Mouse (Mus musculus) MEL (cell line): ENCODE measurements around the gene Insyn1. TPM values are rescaled to one million over a fixed set of nuclear protein-coding genes. Genes with fewer than 3 reads are reported as not detected.

Experiments
- DNase-seq: peaks from one replicate; pipeline ENCODE4 v3.0.0; 2011; ENCODE audit warnings: low read depth, low spot score
- H3K27ac ChIP-seq: 2 replicates; pipeline ENCODE4 v1.5.1; 2012; ENCODE audit warnings: low read depth, mild to moderate bottlenecking, control low read depth, low read length, moderate library complexity; ENCODE audit not compliant: control insufficient read depth
- H3K27me3 ChIP-seq, 2 experiments: fragments of 150-350 bp in 1 of 2; sonication (generic) in 1 of 2; 2 replicates each; pipeline ENCODE4 v1.6.1; 2012; ENCODE audit warnings: low read length in 2 of 2, mild to moderate bottlenecking in 2 of 2, improper control_type of control experiment in 1 of 2, moderate library complexity in 1 of 2; ENCODE audit not compliant: insufficient read depth in 2 of 2, control insufficient read depth in 1 of 2
- H3K36me3 ChIP-seq, 2 experiments: 2 replicates each; pipeline ENCODE4 v1.6.1; 2012 to 2014; ENCODE audit warnings: low read length in 2 of 2, improper control_type of control experiment in 1 of 2, inconsistent platforms in 1 of 2, mild to moderate bottlenecking in 1 of 2; ENCODE audit not compliant: insufficient read depth in 2 of 2, control insufficient read depth in 1 of 2
- H3K4me1 ChIP-seq, 2 experiments: fragments of 150-350 bp in 1 of 2; sonication (generic) in 1 of 2; 2 replicates each; pipeline ENCODE4 v1.6.1; 2012; ENCODE audit warnings: low read length in 2 of 2, improper control_type of control experiment in 1 of 2, mild to moderate bottlenecking in 1 of 2; ENCODE audit not compliant: insufficient read depth in 2 of 2, control insufficient read depth in 1 of 2
- H3K4me3 ChIP-seq, 2 experiments: fragments of 150-350 bp in 1 of 2; sonication (generic) in 1 of 2; 2 replicates each; pipeline ENCODE4 v1.5.1; 2012; ENCODE audit warnings: low read depth in 2 of 2, low read length in 2 of 2, mild to moderate bottlenecking in 2 of 2, moderate library complexity in 2 of 2, control low read depth in 1 of 2, improper control_type of control experiment in 1 of 2; ENCODE audit not compliant: control insufficient read depth in 1 of 2, insufficient read depth in 1 of 2
- H3K79me2 ChIP-seq: 2 replicates; pipeline ENCODE4 v1.6.1; 2012; ENCODE audit warnings: mild to moderate bottlenecking, low read length, moderate library complexity; ENCODE audit not compliant: control insufficient read depth, poor library complexity, insufficient read depth
- H3K9ac ChIP-seq: 2 replicates; pipeline ENCODE4 v1.6.1; 2012; ENCODE audit warnings: low read depth, mild to moderate bottlenecking, control low read depth, low read length, moderate library complexity; ENCODE audit not compliant: control insufficient read depth, poor library complexity, severe bottlenecking
- H3K9me3 ChIP-seq: fragments of 150-350 bp; sonication (generic); replicated peaks from 2 replicates; pipeline ENCODE4 v1.6.1; 2012; ENCODE audit warnings: mild to moderate bottlenecking, low read length, improper control_type of control experiment, moderate library complexity; ENCODE audit not compliant: insufficient read depth
- BHLHE40 ChIP-seq: IDR thresholded peaks from 2 replicates; pipeline ENCODE4 v1.6.1; 2012; ENCODE audit warnings: low read depth, mild to moderate bottlenecking, inconsistent platforms, low read length, improper control_type of control experiment, borderline replicate concordance
- E2F4 ChIP-seq: IDR thresholded peaks from 2 replicates; pipeline ENCODE4 v1.6.1; 2011; ENCODE audit warnings: low read depth, low read length, improper control_type of control experiment, borderline replicate concordance
- ETS1 ChIP-seq: IDR thresholded peaks from 2 replicates; pipeline ENCODE4 v1.6.1; 2012; ENCODE audit warnings: low read depth, mild to moderate bottlenecking, inconsistent platforms, low read length, improper control_type of control experiment, moderate library complexity
- JUND ChIP-seq: IDR thresholded peaks from 2 replicates; pipeline ENCODE4 v1.6.1; 2011; ENCODE audit warnings: low read depth, mild to moderate bottlenecking, improper control_type of control experiment, low read length
- MAX ChIP-seq: IDR thresholded peaks from 2 replicates; pipeline ENCODE4 v1.6.1; 2011; ENCODE audit warnings: low read length, improper control_type of control experiment
- MXI1 ChIP-seq: IDR thresholded peaks from 2 replicates; pipeline ENCODE4 v1.6.1; 2011; ENCODE audit warnings: mild to moderate bottlenecking, low read depth, low read length, improper control_type of control experiment
- MYB ChIP-seq: IDR thresholded peaks from 2 replicates; pipeline ENCODE4 v1.6.1; 2011; ENCODE audit warnings: mild to moderate bottlenecking, low read depth, low read length, improper control_type of control experiment
- POLR2AphosphoS2 ChIP-seq: IDR thresholded peaks from 2 replicates; pipeline ENCODE4 v1.6.1; 2011; ENCODE audit warnings: low read length, improper control_type of control experiment
- RCOR1 ChIP-seq: IDR thresholded peaks from 2 replicates; pipeline ENCODE4 v1.6.1; 2012; ENCODE audit warnings: low read depth, mild to moderate bottlenecking, inconsistent platforms, low read length, improper control_type of control experiment
- SIN3A ChIP-seq: IDR thresholded peaks from 2 replicates; pipeline ENCODE4 v1.6.1; 2012; ENCODE audit warnings: low read length, improper control_type of control experiment, inconsistent platforms
- TBP ChIP-seq: IDR thresholded peaks from 2 replicates; pipeline ENCODE4 v1.8.0; 2011; ENCODE audit warnings: low read depth, low read length, improper control_type of control experiment
- TCF12 ChIP-seq: IDR thresholded peaks from 2 replicates; pipeline ENCODE4 v1.6.1; 2014; ENCODE audit warnings: low read depth, mild to moderate bottlenecking, inconsistent platforms, low read length, improper control_type of control experiment, moderate library complexity
- UBTF ChIP-seq: IDR thresholded peaks from 2 replicates; pipeline ENCODE4 v1.6.1; 2012; ENCODE audit warnings: low read depth, mild to moderate bottlenecking, inconsistent platforms, low read length, improper control_type of control experiment, moderate library complexity, borderline replicate concordance; ENCODE audit not compliant: insufficient read depth
- ZC3H11A ChIP-seq: IDR thresholded peaks from 2 replicates; pipeline ENCODE4 v1.6.1; 2012; ENCODE audit warnings: low read depth, mild to moderate bottlenecking, inconsistent platforms, low read length, improper control_type of control experiment
- ZKSCAN1 ChIP-seq: IDR thresholded peaks from 2 replicates; pipeline ENCODE4 v1.6.1; 2012; ENCODE audit warnings: low read depth, mild to moderate bottlenecking, inconsistent platforms, low read length, improper control_type of control experiment, moderate library complexity
- ZNF384 ChIP-seq: IDR thresholded peaks from 2 replicates; pipeline ENCODE4 v1.6.1; 2012; ENCODE audit warnings: low read depth, mild to moderate bottlenecking, inconsistent platforms, low read length, improper control_type of control experiment
- polyA plus RNA-seq, 2 experiments: library from polyadenylated mRNA; stranded (reverse) in 1 of 2; unstranded in 1 of 2; fragments of >175 nt in 1 of 2; fragments of >200 nt in 1 of 2; gene quantifications; 2 replicates each; pipeline versions ENCODE4 v1.2.1 to v1.2.4; 2012; ENCODE audit warnings: low replicate concordance in 2 of 2, low read depth in 1 of 2; ENCODE audit not compliant: insufficient read length in 2 of 2, insufficient read depth in 1 of 2, missing spikeins in 1 of 2
- total RNA-seq: library from RNA; depleted of rRNA; stranded (reverse); fragments of 300-350 nt; gene quantifications from 2 replicates; pipeline ENCODE4 v1.2.3, GENCODE M21; 2012

Insyn1 gene
- total and polyA plus RNA-seq, 3 experiments = not detected

GRCm38 (mm10) chr9:58510452-58510851 lies 22.0 kb downstream of the Insyn1 start:
- Histone ChIP-seq H3K27ac (no peak overlapping the region), H3K4me1 (no peaks in the 10 kb centered on the region), H3K9ac (no peak overlapping the region), H3K27me3 (peaks cover 4 to 5% of the 10 kb centered on the region in 2 experiments), H3K79me2 (no peaks in the 10 kb centered on the region), H3K36me3 (no peaks in the 10 kb centered on the region), H3K4me3 (no peak overlapping the region), H3K9me3 (no peaks in the 10 kb centered on the region)
- DNase-seq = no peak
- TF ChIP-seq POLR2AphosphoS2 (no peak), MAX (no peak), TBP (no peak), ZKSCAN1 (no peak), MYB (no peak), ZNF384 (no peak)

GRCm38 (mm10) chr9:58513749-58514148 lies 25.3 kb downstream of the Insyn1 start:
- H3K36me3 ChIP-seq = no peaks in the 10 kb centered on the region
- no peak for DNase-seq
- H3K27ac ChIP-seq = no peak overlapping the region
- H3K9ac ChIP-seq = no peak overlapping the region
- H3K27me3 ChIP-seq = peaks cover 2 to 5% of the 10 kb centered on the region in 2 experiments
- no peaks in the 10 kb centered on the region for H3K4me1 ChIP-seq
- no peaks in the 10 kb centered on the region for H3K79me2 ChIP-seq
- no peak for TF ChIP-seq TCF12
- no peak for TF ChIP-seq UBTF
- TF ChIP-seq ZNF384 = no peak
- no peak for TF ChIP-seq JUND
- TF ChIP-seq MXI1 = no peak
- no peak for TF ChIP-seq MAX
- TF ChIP-seq BHLHE40 = no peak
- no peak for TF ChIP-seq E2F4
- H3K4me3 ChIP-seq = no peak overlapping the region
- no peaks in the 10 kb centered on the region for H3K9me3 ChIP-seq

DNA sequence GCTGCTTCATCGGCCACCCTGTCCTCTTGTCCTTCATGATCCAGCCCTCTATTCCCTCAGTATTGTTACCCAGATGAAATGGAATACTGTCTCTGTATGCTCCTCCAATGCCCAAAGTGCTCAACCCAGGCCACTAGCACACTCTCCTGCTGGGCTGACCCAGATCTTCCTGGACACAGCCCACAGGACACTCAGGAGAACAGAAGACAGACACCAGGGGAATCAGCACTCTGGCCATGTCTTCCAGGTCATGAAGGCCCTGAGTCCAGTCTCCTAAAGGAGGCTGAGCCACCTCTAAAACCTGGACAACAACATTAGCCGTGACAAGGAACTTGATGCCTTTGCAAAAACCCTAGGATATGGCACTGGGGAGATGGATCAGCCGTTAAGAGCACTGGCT lies 28.1 kb downstream of the Insyn1 start:
- Histone ChIP-seq H3K4me1 (no peaks in the 10 kb centered on the region), H3K27ac (no peak overlapping the region), H3K4me3 (no peak overlapping the region)
- DNase-seq = no peak
- TF ChIP-seq ZC3H11A (no peak), TCF12 (no peak), MXI1 (no peak), MYB (no peak), ETS1 (no peak), SIN3A (no peak), RCOR1 (no peak)
- TF ChIP-seq, all 39 proteins: peak for 0
- Histone ChIP-seq H3K27me3 (peaks cover 2 to 7% of the 10 kb centered on the region in 2 experiments), H3K9ac (no peak overlapping the region), H3K36me3 (no peaks in the 10 kb centered on the region), H3K9me3 (no peaks in the 10 kb centered on the region), H3K79me2 (no peaks in the 10 kb centered on the region)
